Mouse (Mus musculus) hindbrain, embryonic 16.5 days (tissue): ENCODE results near the gene Zic4. TPM values are rescaled to one million over a fixed set of nuclear protein-coding genes. Genes with fewer than 3 reads are reported as not detected.
A peak's percentile ranks its signal among the peaks of the same experiment; 100 is the strongest.

Source experiments
- ATAC-seq: fragments of 200-750 bp; cut with Nextera tagmentation; 2 replicates; pipeline ENCODE4 v1.8.0; 2017; ENCODE audit warnings: moderate TSS enrichment, moderate library complexity
- H3K27ac ChIP-seq: fragments of 300-500 bp; sonication (generic); 2 replicates; pipeline ENCODE4 v1.5.1; 2014; ENCODE audit warnings: low read depth, mild to moderate bottlenecking, control low read depth, low read length, moderate library complexity
- H3K27me3 ChIP-seq: fragments of 300-500 bp; sonication (generic); replicated peaks from 2 replicates; pipeline ENCODE4 v1.6.1; 2014; ENCODE audit warnings: low read length; ENCODE audit not compliant: control insufficient read depth, insufficient read depth
- H3K36me3 ChIP-seq: fragments of 300-500 bp; sonication (generic); 2 replicates; pipeline ENCODE4 v1.6.1; 2014; ENCODE audit warnings: mild to moderate bottlenecking, low read length, moderate library complexity, mixed read lengths; ENCODE audit not compliant: control insufficient read depth, insufficient read depth
- H3K4me1 ChIP-seq: fragments of 300-500 bp; sonication (generic); 2 replicates; pipeline ENCODE4 v1.6.1; 2014; ENCODE audit warnings: low read depth, low read length; ENCODE audit not compliant: control insufficient read depth, insufficient read depth
- H3K4me2 ChIP-seq: fragments of 300-500 bp; sonication (generic); 2 replicates; pipeline ENCODE4 v1.6.1; 2014; ENCODE audit warnings: mild to moderate bottlenecking, low read length, control low read depth, moderate library complexity
- H3K4me3 ChIP-seq: fragments of 300-500 bp; sonication (generic); 2 replicates; pipeline ENCODE4 v1.5.1; 2014; ENCODE audit warnings: mild to moderate bottlenecking, low read length, control low read depth, moderate library complexity
- H3K9ac ChIP-seq: fragments of 300-500 bp; sonication (generic); 2 replicates; pipeline ENCODE4 v1.6.1; 2014; ENCODE audit warnings: low read depth, mild to moderate bottlenecking, control low read depth, low read length, moderate library complexity
- H3K9me3 ChIP-seq: fragments of 300-500 bp; sonication (generic); 2 replicates; pipeline ENCODE4 v1.6.1; 2014; ENCODE audit warnings: mild to moderate bottlenecking, low read length, moderate library complexity; ENCODE audit not compliant: control insufficient read depth
- WGBS: fragments of 180-500 bp; shearing (Covaris S2); extraction: QIAGEN DNeasy Blood & Tissue Kit; methylation state at CpG from one replicate; pipeline ENCODE4 v1.1.7; 2014; 5-methylcytosine and 5-hydroxymethylcytosine counted together
- polyA plus RNA-seq: library from polyadenylated mRNA; unstranded; fragments of >200 nt; fragmentation: Nextera tagmentation; extraction: Ambion mirVana; gene quantifications from 2 replicates; pipeline ENCODE4 v1.2.1, GENCODE M21; 2015

The Zic4 gene
- polyA plus RNA-seq, 1 experiment from 2014 or later, result 67.4 TPM

DNA sequence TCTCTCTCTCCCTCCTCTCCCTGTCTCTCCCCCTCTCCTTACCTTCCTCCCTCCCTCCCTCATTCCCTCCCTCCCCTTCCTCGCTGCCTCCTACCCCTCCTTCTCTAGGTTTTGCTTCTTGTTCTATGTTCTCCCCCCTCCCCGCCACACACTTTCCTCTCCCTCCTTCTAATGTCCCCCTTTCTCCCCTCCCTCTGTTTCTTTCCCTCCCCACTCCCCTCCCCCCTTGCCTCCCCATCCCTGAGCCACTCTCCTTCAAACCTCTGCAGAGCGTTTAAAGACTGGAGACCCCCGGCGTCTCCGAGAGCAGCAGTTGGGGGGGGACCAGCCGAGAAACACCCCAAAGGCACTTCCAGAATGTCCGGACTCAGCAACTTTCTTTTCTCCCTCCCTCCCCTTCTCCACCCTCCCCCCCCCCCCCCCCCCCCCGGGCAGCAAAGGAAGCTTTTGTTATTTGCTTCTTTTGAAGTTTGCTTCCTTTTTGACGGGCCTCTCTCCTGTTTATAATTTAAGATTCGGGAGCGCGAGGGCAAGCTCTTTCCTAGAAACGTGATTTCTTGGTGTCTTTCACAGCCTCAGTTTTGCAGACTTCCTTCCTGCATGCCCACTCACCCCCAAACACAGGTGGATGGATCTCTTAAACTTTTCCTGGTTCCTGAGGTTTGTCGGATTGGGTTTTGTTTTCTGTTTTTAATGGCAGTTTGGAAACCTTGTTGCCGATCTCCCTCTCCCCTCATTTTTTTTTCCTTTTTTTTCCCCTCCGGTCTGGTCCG lies 4.2 kb downstream of the Zic4 start:
- H3K4me3 ChIP-seq, result peak overlapping the region; percentile 62
- peak overlapping the region; percentile 49 for H3K4me2 ChIP-seq
- H3K27me3 ChIP-seq, result peaks cover 20% of the 10 kb centered on the region
- peak overlapping the region; percentile 54 for H3K9ac ChIP-seq
- no peaks in the 10 kb centered on the region for H3K4me1 ChIP-seq
- H3K27ac ChIP-seq, result peak overlapping the region; percentile 94
- 3% methylated on average over 18 of the region's 18 CpGs for WGBS
- H3K9me3 ChIP-seq, result no peaks in the 10 kb centered on the region
- H3K36me3 ChIP-seq, result no peaks in the 10 kb centered on the region
- peak; percentile 52 for ATAC-seq

DNA sequence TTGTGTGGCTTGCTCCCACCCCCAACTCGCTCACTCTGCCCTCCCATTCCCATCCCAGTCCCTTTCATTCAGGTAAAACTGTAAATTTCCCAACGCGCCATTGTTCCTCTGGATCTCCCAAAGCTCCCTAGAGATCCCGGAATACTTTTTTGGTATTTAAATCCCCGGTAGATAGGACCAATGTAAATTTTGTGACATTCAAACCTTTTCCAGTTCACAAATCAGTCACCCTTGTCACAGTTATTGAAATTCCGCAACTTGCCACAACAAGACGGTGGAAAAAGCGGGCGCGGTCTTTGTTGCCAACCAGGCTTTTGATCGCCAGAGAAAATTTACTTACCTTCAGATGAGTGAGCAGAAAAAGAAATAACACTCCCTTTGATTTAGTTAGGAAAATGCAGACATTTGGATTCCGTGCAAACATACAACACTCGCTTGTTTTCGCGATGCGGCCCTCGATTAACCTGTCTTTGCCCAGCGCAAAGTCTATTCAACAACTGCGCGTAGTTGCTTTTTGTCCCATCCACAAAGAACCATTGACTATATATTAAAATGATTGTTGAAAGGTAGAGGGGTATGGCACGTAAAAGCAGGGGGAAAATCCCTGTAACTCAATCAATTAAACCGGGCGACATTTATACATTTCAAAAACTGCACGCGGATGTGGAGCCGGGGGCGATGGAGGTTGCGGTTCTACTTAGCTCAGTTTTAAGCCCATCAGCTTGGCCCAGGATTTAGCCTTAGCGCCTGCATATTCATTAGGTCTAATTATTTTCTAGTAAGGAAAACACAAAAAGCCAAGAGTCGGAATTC lies 5.0 kb downstream of the Zic4 start:
- Histone ChIP-seq H3K9ac (peak overlapping the region; percentile 54), H3K4me1 (no peaks in the 10 kb centered on the region), H3K36me3 (no peaks in the 10 kb centered on the region), H3K9me3 (no peaks in the 10 kb centered on the region), H3K4me3 (peak overlapping the region; percentile 62), H3K27ac (peak overlapping the region; percentile 94), H3K4me2 (peak overlapping the region; percentile 49), H3K27me3 (peaks cover 22% of the 10 kb centered on the region)
- no peak for ATAC-seq
- WGBS, result 3% methylated on average over 30 of the region's 30 CpGs

DNA sequence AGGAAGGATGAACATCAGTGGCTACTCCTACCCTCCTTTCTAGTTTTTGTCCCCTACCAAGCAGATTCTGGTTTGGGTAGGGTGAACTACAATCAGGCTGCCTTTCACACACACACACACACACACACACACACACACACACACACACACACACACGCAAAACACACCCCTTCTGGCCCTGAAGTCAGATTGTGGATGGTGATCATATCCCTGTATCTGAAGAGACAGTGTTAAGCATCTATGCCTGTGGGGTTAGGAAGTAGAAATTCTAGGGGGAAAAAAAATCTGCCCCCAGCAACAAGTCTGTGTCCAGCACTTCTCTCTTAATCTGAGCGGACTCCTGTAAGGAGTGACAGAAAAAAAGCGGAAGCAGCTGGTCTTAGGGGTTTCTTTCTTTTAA lies 5.9 kb downstream of the Zic4 start:
- Histone ChIP-seq H3K4me2 (peak overlapping the region; percentile 49), H3K27ac (peak overlapping the region; percentile 94), H3K9ac (peak overlapping the region; percentile 38; the same call in 1 of the 2 replicates), H3K4me3 (peak overlapping the region; percentile 18; the same call in 1 of the 2 replicates), H3K36me3 (no peaks in the 10 kb centered on the region), H3K4me1 (no peaks in the 10 kb centered on the region), H3K9me3 (no peaks in the 10 kb centered on the region), H3K27me3 (peaks cover 24% of the 10 kb centered on the region)
- 13% methylated on average over 3 of the region's 3 CpGs for WGBS
- no peak for ATAC-seq

DNA sequence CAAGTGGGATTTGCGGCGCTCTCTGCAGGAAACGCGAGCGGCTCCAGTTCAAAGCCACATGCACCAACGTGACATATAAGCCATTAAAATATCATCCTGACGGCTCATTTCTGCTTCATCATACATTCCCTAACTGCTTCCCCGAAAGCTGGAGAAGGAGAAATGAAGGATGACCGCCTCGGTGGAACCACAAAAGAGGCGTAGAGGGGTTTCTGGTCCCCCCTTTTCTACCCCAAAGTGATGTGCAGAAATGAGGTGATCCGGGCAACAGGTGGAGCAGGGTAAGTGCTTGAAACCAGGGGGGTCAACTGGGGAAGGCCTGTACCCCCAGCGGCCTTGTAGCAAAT lies 6.7 kb downstream of the Zic4 start:
- H3K4me2 ChIP-seq, result peak overlapping the region; percentile 49
- 9% methylated on average over 13 of the region's 13 CpGs for WGBS
- no peak for ATAC-seq

DNA sequence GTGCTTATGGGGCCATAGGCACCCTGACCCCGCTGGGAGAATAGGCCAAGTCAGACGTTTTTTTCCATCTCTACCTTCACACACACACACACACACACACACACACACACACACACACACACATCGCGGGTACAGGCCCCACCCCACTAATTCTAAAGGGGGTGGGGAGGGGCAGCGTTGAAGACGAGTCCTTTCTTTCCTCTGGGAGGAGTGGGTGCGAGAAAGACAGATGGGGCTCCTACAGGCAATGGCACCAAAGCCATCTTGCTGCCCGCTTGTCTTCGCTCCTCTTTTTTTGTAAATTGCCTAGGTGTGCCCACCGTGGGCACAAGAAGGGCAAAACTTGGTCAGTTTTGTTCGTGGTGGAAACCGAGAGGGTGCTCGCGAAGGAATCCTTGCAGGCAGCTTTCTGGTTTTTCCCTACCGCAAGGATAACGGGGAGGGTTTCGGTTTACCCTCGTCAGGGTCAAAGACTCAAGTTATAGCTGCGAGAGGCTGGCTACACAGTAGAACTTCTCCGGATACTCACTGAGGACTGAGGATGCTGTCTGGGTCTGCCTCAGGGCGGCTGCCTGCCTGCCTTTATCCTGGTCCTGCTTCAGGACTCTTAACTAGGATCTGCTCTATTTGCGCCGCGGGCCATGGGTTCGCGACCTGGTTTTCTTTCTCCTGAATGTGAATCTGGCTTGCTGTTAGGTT lies 7.2 kb downstream of the Zic4 start:
- no peak for ATAC-seq
- 9% methylated on average over 24 of the region's 26 CpGs for WGBS
- Histone ChIP-seq H3K27me3 (peaks cover 28% of the 10 kb centered on the region), H3K9ac (peak overlapping the region; percentile 63), H3K4me1 (no peaks in the 10 kb centered on the region), H3K9me3 (no peaks in the 10 kb centered on the region), H3K27ac (peak overlapping the region; percentile 85), H3K4me3 (peak overlapping the region; percentile 38), H3K4me2 (peak overlapping the region; percentile 49), H3K36me3 (no peaks in the 10 kb centered on the region)

More for the DNA sequence above, 6.7 kb downstream of the Zic4 start:
- H3K4me3 ChIP-seq, result peak overlapping the region; percentile 38
- H3K27me3 ChIP-seq, result peaks cover 27% of the 10 kb centered on the region
- H3K4me1 ChIP-seq, result no peaks in the 10 kb centered on the region
- peak overlapping the region; percentile 85 for H3K27ac ChIP-seq
- peak overlapping the region; percentile 63 for H3K9ac ChIP-seq
- H3K36me3 ChIP-seq, result no peaks in the 10 kb centered on the region
- H3K9me3 ChIP-seq, result no peaks in the 10 kb centered on the region

DNA sequence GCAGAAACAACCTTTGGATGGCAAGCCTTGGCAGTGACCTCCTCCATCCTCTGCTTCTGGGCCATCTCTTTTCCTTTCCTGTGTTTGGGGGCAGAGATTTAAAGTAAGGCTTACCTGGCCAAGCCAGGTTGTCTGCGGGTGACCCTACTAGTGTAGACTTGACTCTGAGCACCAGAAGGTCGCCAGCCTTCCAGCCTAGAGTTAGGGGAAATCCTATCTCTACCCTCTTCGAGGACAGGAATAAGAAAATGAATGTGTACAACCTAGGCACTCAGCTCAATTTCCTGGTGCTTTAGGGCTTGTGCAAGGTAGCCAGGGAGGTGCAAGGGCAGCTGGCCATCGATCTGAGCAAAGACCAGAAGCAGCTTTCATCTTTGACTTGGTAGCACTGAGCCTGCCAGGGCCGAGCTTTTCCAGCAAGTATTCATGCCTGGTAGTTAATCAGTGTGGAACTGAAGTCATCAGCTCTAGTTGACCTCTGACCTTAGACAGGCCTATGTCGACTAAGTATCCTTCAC lies 8.0 kb downstream of the Zic4 start:
- Histone ChIP-seq H3K27me3 (peaks cover 32% of the 10 kb centered on the region), H3K9ac (peak overlapping the region; percentile 63), H3K4me3 (peak overlapping the region; percentile 38), H3K4me1 (no peaks in the 10 kb centered on the region), H3K27ac (peak overlapping the region; percentile 85), H3K36me3 (no peaks in the 10 kb centered on the region), H3K9me3 (no peaks in the 10 kb centered on the region), H3K4me2 (peak overlapping the region; percentile 49)
- WGBS, result 21% methylated on average over 6 of the region's 6 CpGs
- no peak for ATAC-seq

DNA sequence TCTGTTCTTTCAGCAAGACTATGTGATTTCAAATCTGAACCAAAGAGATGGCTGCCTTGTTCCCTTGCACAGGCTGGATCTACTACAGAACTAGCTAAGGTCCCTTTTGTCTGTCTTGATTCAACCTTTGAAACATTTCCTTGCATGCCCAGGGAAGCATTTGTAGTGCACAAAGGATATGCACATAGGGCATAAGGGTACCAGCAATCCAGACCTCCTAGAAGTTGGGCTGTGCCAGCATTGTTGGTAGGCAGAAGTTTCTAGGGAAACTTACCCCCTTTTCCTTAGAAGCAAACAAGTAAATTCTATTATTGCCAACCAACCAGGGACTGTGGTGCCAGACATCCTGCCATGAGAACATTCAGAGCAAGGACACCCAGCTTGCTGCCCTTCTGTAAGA lies 8.8 kb downstream of the Zic4 start:
- Histone ChIP-seq H3K9me3 (no peaks in the 10 kb centered on the region), H3K4me3 (peak overlapping the region; percentile 21; the same call in 1 of the 2 replicates), H3K9ac (peak overlapping the region; percentile 4; the same call in 1 of the 2 replicates), H3K4me1 (no peaks in the 10 kb centered on the region), H3K27ac (peak overlapping the region; percentile 85), H3K36me3 (no peaks in the 10 kb centered on the region), H3K4me2 (peak overlapping the region; percentile 49), H3K27me3 (peaks cover 32% of the 10 kb centered on the region)
- ATAC-seq, result no peak; the same call in 1 of the 2 replicates

DNA sequence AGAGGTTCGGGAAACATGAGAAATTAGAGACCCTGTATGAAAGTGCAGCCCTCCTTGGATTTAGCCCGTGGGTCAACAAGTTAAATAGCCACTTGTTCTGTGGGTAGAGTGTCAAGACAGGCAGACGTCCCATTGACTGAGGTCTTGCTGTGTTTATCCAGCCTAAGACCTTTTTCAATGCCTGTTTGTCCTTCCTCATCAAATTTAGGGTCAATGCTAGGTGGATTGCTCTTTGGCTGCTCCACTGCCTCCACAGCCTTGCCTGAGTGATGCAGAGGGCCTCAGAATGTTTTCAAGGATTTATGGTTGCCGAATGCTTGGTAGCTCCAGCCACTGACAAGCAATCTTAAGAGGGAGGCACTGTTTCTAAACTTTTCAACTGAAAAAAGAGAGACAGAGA lies 9.4 kb downstream of the Zic4 start:
- H3K9ac ChIP-seq, result peak overlapping the region; percentile 31; the same call in 1 of the 2 replicates
- no peaks in the 10 kb centered on the region for H3K36me3 ChIP-seq
- peak overlapping the region; percentile 21 for H3K4me3 ChIP-seq
- H3K4me2 ChIP-seq, result peak overlapping the region; percentile 49
- H3K9me3 ChIP-seq, result no peaks in the 10 kb centered on the region
- no peaks in the 10 kb centered on the region for H3K4me1 ChIP-seq
- WGBS, result 20% methylated on average over 4 of the region's 4 CpGs
- no peak for ATAC-seq
- H3K27ac ChIP-seq, result peak overlapping the region; percentile 85
- H3K27me3 ChIP-seq, result peaks cover 30% of the 10 kb centered on the region
